Mouse (Mus musculus) Patski (cell line): ENCODE results near the gene Dmrtc2. TPM values are rescaled to one million over a fixed set of nuclear protein-coding genes. Genes with fewer than 3 reads are reported as not detected.

Experiments used
- ATAC-seq: fragments of 100-300 bp; one replicate; pipeline ENCODE4 v1.8.0; 2021
- CTCF ChIA-PET: fragments of 350-600 bp; sonication (Branson Sonifier 250); formaldehyde crosslinking; loops from one replicate; lab custom pipeline; 2022; ENCODE audit warnings: inconsistent platforms; lab: Charles Lee
- POLR2A ChIA-PET: fragments of 350-600 bp; sonication (Branson Sonifier 250); formaldehyde crosslinking; loops from one replicate; lab custom pipeline; 2022; ENCODE audit warnings: antibody characterized with exemption, inconsistent platforms; lab: Charles Lee
- DNase-seq: peaks from one replicate; pipeline ENCODE4 v3.0.0-alpha.2; 2011; ENCODE audit warnings: low read depth, low spot score
- H3K27me3 ChIP-seq: fragments of 371-371 bp; one replicate; pipeline ENCODE4 v1.5.1; 2021
- CTCF ChIP-seq: fragments of 100-300 bp; IDR thresholded peaks from one replicate; pipeline ENCODE4 v1.5.1; 2021
- in situ Hi-C: fragments of 300-500 bp; cut with MboI; formaldehyde crosslinking; loops from 3 replicates; pipeline ENCODE4 v1.11.1; 2018; ENCODE audit warnings: low pct_unique_long_range_greater_than_20kb, mixed read lengths
- polyA plus RNA-seq: library from polyadenylated mRNA; unstranded; gene quantifications from one replicate; pipeline ENCODE4 v1.2.3, GENCODE M21; 2021

Gene Dmrtc2
- polyA plus RNA-seq, 1 experiment from 2014 or later: not detected

DNA sequence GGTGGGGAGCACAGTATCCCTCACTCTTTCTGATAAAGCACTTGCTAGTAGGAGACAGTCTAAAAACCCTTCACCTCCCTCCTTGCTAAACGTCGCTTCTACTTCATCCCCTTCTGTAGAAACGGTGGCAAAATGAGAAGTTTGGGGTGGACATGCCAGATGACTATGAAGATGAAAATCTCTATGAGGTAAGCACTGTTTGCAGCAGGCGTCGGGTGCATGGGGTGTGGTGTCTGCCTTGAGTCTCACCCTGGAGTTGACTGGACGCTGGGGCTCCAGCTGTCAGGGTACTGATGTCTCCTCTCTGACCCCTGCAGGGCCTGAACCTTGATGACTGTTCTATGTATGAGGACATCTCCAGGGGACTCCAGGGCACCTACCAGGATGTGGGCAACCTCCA is 31.3 kb downstream of the Dmrtc2 start:
- no peaks in the 10 kb centered on the region for H3K27me3 ChIP-seq
- in situ Hi-C loops: no loop called here
- ATAC-seq (no peak), DNase-seq (no peak)
- ChIA-PET POLR2A (no interaction called here), CTCF (no interaction called here)
- no peak for TF ChIP-seq CTCF

GRCm38 (mm10) chr7:24901842-24902241 is 32.0 kb downstream of the Dmrtc2 start:
- ATAC-seq (no peak), DNase-seq (no peak)
- CTCF ChIA-PET: interaction anchor here (3.5 kb wide), 1 partner anchor 12 kb away, joined by 25 read pairs; no protein-coding TSS in a partner anchor
- POLR2A ChIA-PET: interaction anchor here (0.5 kb wide), 1 partner anchor 19 kb away, joined by 5 read pairs; no protein-coding TSS in a partner anchor
- TF ChIP-seq CTCF: no peak
- in situ Hi-C loops: no loop called here
- H3K27me3 ChIP-seq: no peaks in the 10 kb centered on the region

DNA sequence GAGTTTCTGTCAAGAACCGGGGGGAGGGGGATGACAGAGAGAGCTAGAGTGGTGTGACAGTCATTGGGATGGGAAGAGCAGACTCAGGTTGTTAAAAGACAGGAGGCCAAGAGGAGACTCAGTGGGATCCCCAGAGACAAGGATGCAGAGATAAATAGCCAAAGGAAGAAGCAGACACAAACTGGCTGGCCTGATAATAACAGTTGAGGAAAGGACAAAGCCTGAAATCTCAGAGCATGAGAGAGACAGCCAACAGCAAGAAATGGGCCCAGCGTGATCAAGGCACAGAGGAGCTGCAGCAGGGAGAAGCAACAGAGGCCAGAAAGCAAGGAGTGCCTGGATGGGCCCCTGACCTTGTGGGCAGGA is 32.4 kb downstream of the Dmrtc2 start:
- TF ChIP-seq CTCF: no peak
- ATAC-seq (no peak), DNase-seq (no peak)
- in situ Hi-C loops: no loop called here
- POLR2A ChIA-PET: interaction anchor here (0.5 kb wide), 1 partner anchor 18 kb away, joined by 5 read pairs; no protein-coding TSS in a partner anchor
- no peaks in the 10 kb centered on the region for H3K27me3 ChIP-seq
- CTCF ChIA-PET: interaction anchor here (3.5 kb wide), 1 partner anchor 12 kb away, joined by 25 read pairs; no protein-coding TSS in a partner anchor

DNA sequence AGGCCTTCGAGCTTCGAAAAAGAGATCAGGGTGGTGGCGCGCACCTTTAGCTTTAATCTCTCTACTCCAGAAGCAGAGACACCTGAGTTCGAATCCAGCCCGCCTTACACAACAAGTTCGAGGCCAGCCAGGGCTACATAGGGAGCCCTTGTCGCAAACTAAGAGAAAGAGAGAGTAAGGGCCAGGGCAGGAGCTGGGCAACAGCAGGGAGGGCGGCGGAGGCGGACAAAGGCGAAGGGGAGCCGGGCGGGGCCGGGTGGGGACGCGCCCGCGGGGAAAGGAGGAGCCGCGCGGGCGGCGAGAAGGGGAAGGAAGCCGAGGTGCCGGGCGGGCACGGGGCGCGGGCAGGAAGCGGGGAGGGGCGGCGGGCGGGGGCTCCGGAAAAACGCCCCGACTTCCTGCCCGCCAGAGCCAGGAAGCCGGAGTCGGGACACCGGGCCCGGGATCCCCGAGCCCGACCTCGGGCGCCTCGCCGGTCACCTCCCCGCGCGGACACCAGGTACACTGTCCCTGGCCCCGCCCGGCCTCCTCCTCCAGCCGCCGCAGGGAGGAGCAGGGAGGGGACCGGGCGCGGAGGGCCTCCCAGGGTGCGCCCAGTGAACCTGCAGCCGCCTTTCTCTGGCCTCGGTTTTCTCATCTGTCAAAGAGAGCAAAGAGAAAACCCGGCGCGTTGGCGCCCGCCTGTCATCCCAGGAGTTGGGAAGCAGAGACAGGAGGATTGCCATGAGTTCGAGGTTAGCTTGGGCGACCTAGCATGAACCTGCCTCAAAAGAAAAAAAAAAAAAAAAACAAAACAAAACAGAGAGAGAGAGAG is 33.0 kb downstream of the Dmrtc2 start, which contains the start of gene Arhgef1:
Gene Arhgef1, plus strand, starts transcription at position 283 of the 814 bp plus-strand sequence.
- no peak for TF ChIP-seq CTCF
- DNase-seq: no peak
- H3K27me3 ChIP-seq: no peaks in the 10 kb centered on the region
- ChIA-PET CTCF (interaction anchor here (1.7 to 3.5 kb wide), 2 partner anchors 13 to 18 kb away, joined by 6 to 25 read pairs; partner anchors contain the start of gene Rps19), POLR2A (interaction anchor here (0.5 to 1.0 kb wide), 3 partner anchors 14 to 18 kb away, joined by 3 to 5 read pairs (median 4); partner anchors contain the start of gene Rps19)
- no peak for ATAC-seq
- in situ Hi-C loops: no loop called here

DNA sequence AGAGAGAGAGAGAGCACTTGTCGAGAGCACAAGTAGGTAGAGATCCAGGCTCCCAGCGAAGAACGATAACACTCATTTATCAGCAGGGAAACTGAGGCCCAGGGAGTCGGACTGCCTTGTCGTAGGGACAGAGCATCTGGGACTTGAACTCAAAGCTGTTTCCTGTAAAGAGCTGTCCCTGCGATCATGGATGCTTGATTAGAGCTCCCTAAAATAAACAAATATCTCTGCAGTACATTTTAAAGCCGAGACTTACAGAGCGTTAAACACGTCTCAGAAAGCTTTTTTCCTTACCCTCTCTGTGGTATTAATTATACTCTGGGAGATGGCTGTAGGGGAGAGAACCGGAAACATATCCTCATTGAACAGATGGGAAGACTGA is 33.6 kb downstream of the Dmrtc2 start:
- DNase-seq (no peak), ATAC-seq (no peak)
- in situ Hi-C loops: no loop called here
- CTCF ChIA-PET: interaction anchor here (0.9 to 3.5 kb wide), 5 partner anchors 10 to 84 kb away, joined by 3 to 25 read pairs (median 6); partner anchors contain the start of gene Rps19
- POLR2A ChIA-PET: interaction anchor here (0.6 to 1.0 kb wide), 4 partner anchors 13 to 79 kb away, joined by 3 to 4 read pairs (median 3); partner anchors contain the start of gene Rps19
- H3K27me3 ChIP-seq: no peaks in the 10 kb centered on the region
- no peak for TF ChIP-seq CTCF

GRCm38 (mm10) chr7:24904070-24904483 is 34.2 kb downstream of the Dmrtc2 start:
- no peaks in the 10 kb centered on the region for H3K27me3 ChIP-seq
- ATAC-seq: peak; percentile 86
- ChIA-PET POLR2A (interaction anchor here (0.6 to 1.0 kb wide), 5 partner anchors 14 to 80 kb away, joined by 3 to 6 read pairs (median 3); partner anchors contain the start of gene Rps19), CTCF (interaction anchor here (0.7 to 3.5 kb wide), 8 partner anchors 9 to 85 kb away, joined by 3 to 25 read pairs (median 4); partner anchors contain the start of genes Rabac1 and Rps19)
- TF ChIP-seq CTCF: no peak
- in situ Hi-C loops: no loop called here
- DNase-seq: peak; percentile 84

- in situ Hi-C loops: no loop called here
- no peaks in the 10 kb centered on the region for H3K27me3 ChIP-seq
- ChIA-PET POLR2A (interaction anchor here (0.6 to 0.9 kb wide), 3 partner anchors 19 to 61 kb away, joined by 3 to 6 read pairs (median 4); no protein-coding TSS in a partner anchor), CTCF (interaction anchor here (1.0 to 3.5 kb wide), 4 partner anchors 10 to 80 kb away, joined by 3 to 25 read pairs (median 4); no protein-coding TSS in a partner anchor)
- ATAC-seq: no peak
- DNase-seq: no peak
- TF ChIP-seq CTCF: no peak
Observed at GRCm38 (mm10) chr7:24904936-24905335, 35.1 kb downstream of the Dmrtc2 start.

- TF ChIP-seq CTCF: no peak
- in situ Hi-C loops: no loop called here
- DNase-seq (no peak), ATAC-seq (no peak)
- no peaks in the 10 kb centered on the region for H3K27me3 ChIP-seq
- POLR2A ChIA-PET: interaction anchor here (0.6 to 1.0 kb wide), 2 partner anchors 11 to 20 kb away, joined by 3 to 4 read pairs; no protein-coding TSS in a partner anchor
- CTCF ChIA-PET: interaction anchor here (1.2 kb wide), 1 partner anchor 63 kb away, joined by 3 read pairs; no protein-coding TSS in a partner anchor
Observed at GRCm38 (mm10) chr7:24906551-24906950, 36.7 kb downstream of the Dmrtc2 start.

- ChIA-PET POLR2A (interaction anchor here (0.6 to 1.0 kb wide), 2 partner anchors 11 to 20 kb away, joined by 3 to 4 read pairs; no protein-coding TSS in a partner anchor), CTCF (interaction anchor here (0.7 to 1.2 kb wide), 2 partner anchors 17 to 63 kb away, joined by 3 read pairs; no protein-coding TSS in a partner anchor)
- ATAC-seq (no peak), DNase-seq (no peak)
- in situ Hi-C loops: no loop called here
- no peaks in the 10 kb centered on the region for H3K27me3 ChIP-seq
- no peak for TF ChIP-seq CTCF
Observed at GRCm38 (mm10) chr7:24907211-24907748, 37.4 kb downstream of the Dmrtc2 start.

- H3K27me3 ChIP-seq: no peaks in the 10 kb centered on the region
- in situ Hi-C loops: no loop called here
- ATAC-seq (no peak), DNase-seq (no peak)
- no peak for TF ChIP-seq CTCF
- POLR2A ChIA-PET: no interaction called here
- CTCF ChIA-PET: no interaction called here
Observed at GRCm38 (mm10) chr7:24912480-24912879, 42.6 kb downstream of the Dmrtc2 start.
